ENCODE assay signal across 24 mouse cellular contexts in genomic region chr9:60152990-60153389, GRCm38 (mm10).
A peak's percentile ranks its signal among the peaks of the same experiment; 100 is the strongest.
DNase-seq lines count a peak whose midpoint lies in the region; ATAC-seq and TF ChIP-seq lines count a peak whose summit lies in the region.
"Had no signal": no experiment of that assay in that cellular context is flagged by ENCODE, and none has a peak within 500 bp of the region (broad histone marks: within the 10 kb centered on the region; RNA-seq: fewer than 3 reads in every experiment).

No protein-coding gene starts in this region.

- peak; percentile 28 for TF ChIP-seq CTCF in heart, adult 2 months (IDR thresholded peaks at IDR 0.05)
- peak; percentile 13 for TF ChIP-seq CTCF in lung, embryonic 14.5 days (IDR thresholded peaks at IDR 0.05; ENCODE audit: low read depth)
- TF ChIP-seq CTCF in E14TG2a.4 (conservative IDR thresholded peaks at IDR 0.05; ENCODE audit: low read length), result peak; percentile 52

- no peak for TF ChIP-seq POLR2A in heart, adult 2 months (IDR thresholded peaks at IDR 0.05; ENCODE audit: insufficient read depth, low read depth, low read length)

- WGBS in heart, adult 2 months, result 98% methylated on average over 1 of the region's 1 CpGs
- WGBS in heart, embryonic 12.5 days, result 90% methylated on average over 1 of the region's 1 CpGs
- WGBS in lung, embryonic 14.5 days, result 89% methylated on average over 1 of the region's 1 CpGs

- H3K9me3 ChIP-seq in heart, embryonic 12.5 days (replicated peaks), result peaks cover 3% of the 10 kb centered on the region; the same call in 1 of the 2 replicates
- H3K9me3 ChIP-seq in lung, embryonic 14.5 days (ENCODE audit: low read depth, low read length), result no peaks in the 10 kb centered on the region
- H3K9me3 ChIP-seq in E14TG2a.4 (ENCODE audit: low read length), result no peaks in the 10 kb centered on the region
- H3K9me3 ChIP-seq: embryonic facial prominence, embryonic 10.5 days; neural tube, embryonic 12.5 days; stomach, embryonic 15.5 days had no signal

- DNase-seq in heart, adult 2 months, result no peak
- no peak for DNase-seq in lung, embryonic 14.5 days
- DNase-seq in lung, postnatal 10 days, result no peak
- peak; percentile 42 for DNase-seq in 3T3-L1 (ENCODE audit: low read depth, low spot score)
- DNase-seq in adrenal gland, adult (ENCODE audit: inconsistent age in 2 of 2, low spot score in 1 of 2), result no peak
- DNase-seq: adrenal gland, adult 2 months; cerebellum, adult 11 months; cerebellum, adult 9-11 months; forebrain, postnatal 0 days; gastrocnemius, postnatal 25 days; kidney, adult 11 months; lung, adult 18-20 months; midbrain, embryonic 14.5 days; right cerebral cortex, adult 18-20 months; right cerebral cortex, postnatal 4 days; thymus, adult 18-20 months; thymus, postnatal 36 days had no signal

- H3K27me3 ChIP-seq in heart, adult 2 months (ENCODE audit: control insufficient read depth, insufficient read depth, low read length), result no peaks in the 10 kb centered on the region
- H3K27me3 ChIP-seq in heart, embryonic 12.5 days (replicated peaks), result no peaks in the 10 kb centered on the region
- H3K27me3 ChIP-seq in lung, embryonic 14.5 days (ENCODE audit: insufficient read depth, low read length), result no peaks in the 10 kb centered on the region
- H3K27me3 ChIP-seq in E14TG2a.4 (ENCODE audit: insufficient read depth, low read length), result no peaks in the 10 kb centered on the region
- H3K27me3 ChIP-seq: neural tube, embryonic 12.5 days; stomach, embryonic 15.5 days had no signal

- intact Hi-C loops in heart, adult 2 months (cut with DNase I), result no loop called here

- no peak overlapping the region for H3K4me3 ChIP-seq in heart, adult 2 months
- no peak overlapping the region for H3K4me3 ChIP-seq in heart, embryonic 12.5 days
- no peak overlapping the region for H3K4me3 ChIP-seq in lung, embryonic 14.5 days (ENCODE audit: low read depth, low read length)
- no peak overlapping the region for H3K4me3 ChIP-seq in E14TG2a.4 (replicated peaks; ENCODE audit: low read length)
- H3K4me3 ChIP-seq: embryonic facial prominence, embryonic 10.5 days; neural tube, embryonic 12.5 days; stomach, embryonic 15.5 days had no signal

- no peak for TF ChIP-seq EP300 in heart, adult 2 months (IDR thresholded peaks at IDR 0.05; ENCODE audit: insufficient read depth, low read depth, low read length)

- no peak overlapping the region for H3K9ac ChIP-seq in heart, adult 2 months (ENCODE audit: low read depth, low read length)
- no peak overlapping the region for H3K9ac ChIP-seq in heart, embryonic 12.5 days
- no peak overlapping the region for H3K9ac ChIP-seq in lung, embryonic 14.5 days
- H3K9ac ChIP-seq: forebrain, postnatal 0 days; neural tube, embryonic 12.5 days; stomach, embryonic 15.5 days had no signal

- H3K4me2 ChIP-seq in heart, embryonic 12.5 days, result no peak overlapping the region
- no peak overlapping the region for H3K4me2 ChIP-seq in lung, embryonic 14.5 days
- H3K4me2 ChIP-seq: neural tube, embryonic 12.5 days; stomach, embryonic 15.5 days had no signal

- no peak overlapping the region for H3K27ac ChIP-seq in heart, adult 2 months
- no peak overlapping the region for H3K27ac ChIP-seq in heart, embryonic 12.5 days (ENCODE audit: poor library complexity, severe bottlenecking)
- H3K27ac ChIP-seq in lung, embryonic 14.5 days (ENCODE audit: low read depth), result peak overlapping the region; percentile 83; the same call in 1 of the 2 replicates
- H3K27ac ChIP-seq: embryonic facial prominence, embryonic 10.5 days; hindbrain, postnatal 0 days; neural tube, embryonic 12.5 days had no signal

- H3K79me2 ChIP-seq in heart, adult 2 months (replicated peaks; ENCODE audit: control insufficient read depth, insufficient read depth, low read length), result no peaks in the 10 kb centered on the region

- no peak for ATAC-seq in heart, embryonic 12.5 days (ENCODE audit: insufficient number of reproducible peaks, low FRiP score)
- no peak for ATAC-seq in lung, embryonic 14.5 days (ENCODE audit: insufficient read depth)
- no peak for ATAC-seq in megakaryocyte-erythroid progenitor cell, adult 5-6 weeks (replicated peaks; ENCODE audit: low FRiP score, low TSS enrichment, poor library complexity, severe bottlenecking)
- ATAC-seq: forebrain, postnatal 0 days; hindbrain, postnatal 0 days had no signal

- H3K4me1 ChIP-seq in heart, adult 2 months (ENCODE audit: control insufficient read depth, insufficient read depth, low read length), result no peaks in the 10 kb centered on the region
- no peaks in the 10 kb centered on the region for H3K4me1 ChIP-seq in heart, embryonic 12.5 days (replicated peaks)
- no peaks in the 10 kb centered on the region for H3K4me1 ChIP-seq in lung, embryonic 14.5 days (ENCODE audit: insufficient read depth)
- H3K4me1 ChIP-seq in E14TG2a.4 (replicated peaks; ENCODE audit: low read depth, low read length), result no peaks in the 10 kb centered on the region
- H3K4me1 ChIP-seq: stomach, embryonic 15.5 days had no signal

- H3K36me3 ChIP-seq in heart, adult 2 months (ENCODE audit: control insufficient read depth, insufficient read depth, low read length), result no peaks in the 10 kb centered on the region
- no peaks in the 10 kb centered on the region for H3K36me3 ChIP-seq in heart, embryonic 12.5 days
- no peaks in the 10 kb centered on the region for H3K36me3 ChIP-seq in lung, embryonic 14.5 days (ENCODE audit: insufficient read depth)
- H3K36me3 ChIP-seq in E14TG2a.4 (ENCODE audit: insufficient read depth, low read length), result no peaks in the 10 kb centered on the region
- H3K36me3 ChIP-seq: embryonic facial prominence, embryonic 10.5 days; neural tube, embryonic 12.5 days; stomach, embryonic 15.5 days had no signal
